10 mouse cellular contexts compared by ENCODE assay signal in genomic region chr11:108926345-108927092, GRCm38 (mm10). TPM values are rescaled to one million over a fixed set of nuclear protein-coding genes. Genes with fewer than 3 reads are reported as not detected.
DNase-seq lines count a peak whose midpoint lies in the region; ATAC-seq and TF ChIP-seq lines count a peak whose summit lies in the region.
"Had no signal": no experiment of that assay in that cellular context is flagged by ENCODE, and none has a peak within 500 bp of the region (broad histone marks: within the 10 kb centered on the region; RNA-seq: fewer than 3 reads in every experiment).

No protein-coding gene starts in this region.

- ATAC-seq in lung, embryonic 15.5 days (ENCODE audit: borderline replicate concordance, extremely low read depth, low FRiP score, low TSS enrichment) = no peak
- ATAC-seq: Patski had no signal

- no peaks in the 10 kb centered on the region for H3K27me3 ChIP-seq in lung, embryonic 15.5 days
- H3K27me3 ChIP-seq in limb, embryonic 10.5 days (ENCODE audit: low read depth, poor library complexity, severe bottlenecking) = no peaks in the 10 kb centered on the region
- H3K27me3 ChIP-seq: Patski had no signal

- H3K9ac ChIP-seq in lung, embryonic 15.5 days = no peak overlapping the region

- WGBS in lung, embryonic 15.5 days = 32% methylated on average over 10 of the region's 10 CpGs
- 44% methylated on average over 10 of the region's 10 CpGs for WGBS in lung, adult 2 months
- WGBS in limb, embryonic 10.5 days = 37% methylated on average over 10 of the region's 10 CpGs

- peak overlapping the region; percentile 88 for H3K4me2 ChIP-seq in lung, embryonic 15.5 days

- H3K4me3 ChIP-seq in lung, embryonic 15.5 days = peak overlapping the region; percentile 9; the same call in 1 of the 2 replicates
- no peak overlapping the region for H3K4me3 ChIP-seq in lung, adult 2 months (replicated peaks; ENCODE audit: extremely low read depth, low read depth, low read length)
- H3K4me3 ChIP-seq in limb, embryonic 10.5 days = peak overlapping the region; percentile 95

- DNase-seq in gastrocnemius, adult 18-20 months (ENCODE audit: low spot score) = peak; percentile 30
- no peak for DNase-seq in gastrocnemius, postnatal 36 days
- DNase-seq in lung, adult 2 months = no peak
- peak; percentile 31 for DNase-seq in limb, embryonic 10.5 days (ENCODE audit: low spot score)
- DNase-seq in skeletal muscle tissue, adult 2 months (ENCODE audit: low read depth, low spot score) = peak; percentile 48
- no peak for DNase-seq in frontal cortex, postnatal 25 days (ENCODE audit: low spot score in 2 of 2)
- no peak for DNase-seq in spleen, adult 18-20 months
- DNase-seq: kidney, adult 18-20 months had no signal

- TF ChIP-seq POLR2A in lung, adult 2 months (IDR thresholded peaks at IDR 0.05; ENCODE audit: borderline replicate concordance, extremely low read depth, low read depth, low read length) = no peak

- H3K4me1 ChIP-seq in lung, embryonic 15.5 days = peaks cover 76% of the 10 kb centered on the region
- H3K4me1 ChIP-seq in lung, adult 2 months (ENCODE audit: control insufficient read depth, insufficient read depth, low read length) = peaks cover 25% of the 10 kb centered on the region
- H3K4me1 ChIP-seq in limb, embryonic 10.5 days = peaks cover 91% of the 10 kb centered on the region

- no peaks in the 10 kb centered on the region for H3K9me3 ChIP-seq in lung, embryonic 15.5 days
- no peaks in the 10 kb centered on the region for H3K9me3 ChIP-seq in limb, embryonic 10.5 days (replicated peaks)

- H3K36me3 ChIP-seq in lung, embryonic 15.5 days = peaks cover 16% of the 10 kb centered on the region
- peaks cover 64% of the 10 kb centered on the region for H3K36me3 ChIP-seq in limb, embryonic 10.5 days

- TF ChIP-seq CTCF in lung, adult 2 months (IDR thresholded peaks at IDR 0.05; ENCODE audit: insufficient read depth, low read length) = no peak

- H3K27ac ChIP-seq in lung, embryonic 15.5 days = no peak overlapping the region
- 0 out of 2 replicates have a peak overlapping the region, but pooled peaks have one; percentile 7 for H3K27ac ChIP-seq in limb, embryonic 10.5 days

- intact Hi-C loops in gastrocnemius, postnatal 36 days (cut with DNase I) = loop anchor here (2.0 kb wide), 1 partner anchor 252 kb away; no protein-coding TSS in a partner anchor

RNA-seq across cellular contexts. Expression of gene Axin2, which starts 6.4 kb away (rescaled TPM):
- total RNA-seq in gastrocnemius, adult 18-20 months (2021) = 1 to 10 TPM; 5.4 to 9.6 TPM
- total RNA-seq in gastrocnemius, postnatal 36 days (2021) = 10 to 100 TPM in 1 of 2 experiments, 1 to 10 TPM in 1; 7.0 to 15.0 TPM
- polyA plus RNA-seq in lung, embryonic 15.5 days (2015; fragmentation: Nextera tagmentation; extraction: Ambion mirVana) = 8.4 TPM in 2 replicates
- polyA plus RNA-seq in lung, adult 2 months (2012; rRNA removed) = 14.4 and 17.9 TPM in 2 replicates
- 13.1 and 13.4 TPM in 2 replicates for polyA plus RNA-seq in limb, embryonic 10.5 days (2016; fragmentation: Nextera tagmentation; extraction: Ambion mirVana)

Comparison
In these comparisons a context has a peak if more than half of its experiments do, and no peak if none do; other contexts are left out.
1. DNase-seq: peak in gastrocnemius, adult 18-20 months (single experiment), limb, embryonic 10.5 days (single experiment) and skeletal muscle tissue, adult 2 months (single experiment); none in gastrocnemius, postnatal 36 days (0 of 2), lung, adult 2 months (single experiment), frontal cortex, postnatal 25 days (0 of 2) and spleen, adult 18-20 months (0 of 2).